Mouse (Mus musculus) adrenal gland, postnatal 14 days (tissue): Measurements from ENCODE around the gene Sgca. TPM values are rescaled to one million over a fixed set of nuclear protein-coding genes. Genes with fewer than 3 reads are reported as not detected.

Experiments
- DNase-seq: peaks from one replicate; pipeline ENCODE4 v3.0.0; 2021; ENCODE audit warnings: mixed read lengths
- total RNA-seq: library from RNA; stranded (reverse); gene quantifications from 2 replicates; pipeline ENCODE4 v1.2.3, GENCODE M21; 2021

Sgca gene
- total RNA-seq, 1 experiment from 2014 or later: not detected

- DNase-seq: peak; percentile 55
These were observed 62.6 kb downstream of the Sgca start for GRCm38 (mm10) chr11:94913302-94914090.

Other genes starting within 250 kb of the Sgca start
- gene Cdc34b, start 234.5 kb downstream of the Sgca start, total RNA-seq: not detected in 2 replicates
- gene Tmem92, start 193.6 kb downstream of the Sgca start, total RNA-seq: not detected in 2 replicates
- gene Col1a1, start 40.1 kb downstream of the Sgca start, total RNA-seq: 358 and 494 TPM in 2 replicates
- gene Hils1, start 8.7 kb downstream of the Sgca start, total RNA-seq: not detected in 2 replicates
- gene Ppp1r9b, start 14.7 kb upstream of the Sgca start, total RNA-seq: 101 and 109 TPM in 2 replicates
- gene Samd14, start 33.6 kb upstream of the Sgca start, total RNA-seq: 5.4 and 7.3 TPM in 2 replicates
- 147 and 156 TPM in 2 replicates for gene Pdk2, start 65.0 kb upstream of the Sgca start, total RNA-seq
- 33.9 and 36.1 TPM in 2 replicates for gene Itga3, start 100.5 kb upstream of the Sgca start, total RNA-seq
- gene Dlx3, start 143.8 kb upstream of the Sgca start, total RNA-seq: not detected in 2 replicates
- gene Dlx4, start 169.9 kb upstream of the Sgca start, total RNA-seq: not detected in 2 replicates